Mouse (Mus musculus) heart, postnatal 0 days (tissue): Measurements from ENCODE around the gene Krtcap3.

Experiments
- CTCF ChIP-seq: IDR thresholded peaks from 2 replicates; pipeline ENCODE4 v1.5.1; 2016; ENCODE audit warnings: antibody characterized with exemption, control low read depth, low read depth
- EP300 ChIP-seq: IDR thresholded peaks from 2 replicates; pipeline ENCODE4 v1.6.1; 2016; ENCODE audit warnings: antibody characterized with exemption, low read depth

- TF ChIP-seq CTCF = peak; percentile 33
- no peak for TF ChIP-seq EP300
Observed at GRCm38 (mm10) chr5:31221304-31221945, 30.1 kb upstream of the Krtcap3 start.
